ENCODE assay signal across 10 mouse cellular contexts in the genomic region with DNA sequence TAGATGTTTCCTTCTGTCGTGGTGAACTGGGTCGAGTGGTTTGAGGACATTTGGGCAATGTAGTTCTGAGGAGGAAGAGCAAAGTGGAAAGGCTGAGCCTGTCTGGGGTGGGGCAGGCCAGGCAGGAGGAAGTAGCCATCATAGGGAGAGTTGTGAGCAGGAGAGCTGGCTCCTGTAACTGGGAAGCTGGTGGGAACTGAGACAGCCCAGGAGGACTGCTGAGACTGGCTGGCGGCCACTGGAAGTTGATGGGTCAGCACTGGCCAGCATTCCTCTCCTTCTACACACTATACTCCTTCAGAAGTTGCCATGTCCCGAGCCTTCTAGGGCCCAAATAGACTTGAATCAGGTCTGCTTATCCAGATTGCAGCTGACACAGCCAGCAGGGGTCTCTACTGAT. TPM values are rescaled to one million over a fixed set of nuclear protein-coding genes. Genes with fewer than 3 reads are reported as not detected.
DNase-seq lines count a peak whose midpoint lies in the region; ATAC-seq lines count a peak whose summit lies in the region.
"Had no signal": no experiment of that assay in that cellular context is flagged by ENCODE, and none has a peak within 500 bp of the region (broad histone marks: within the 10 kb centered on the region; RNA-seq: fewer than 3 reads in every experiment).

No protein-coding gene starts in this region.

- H3K9me3 ChIP-seq in kidney, embryonic 15.5 days (replicated peaks) = no peaks in the 10 kb centered on the region
- H3K9me3 ChIP-seq in intestine, embryonic 15.5 days = no peaks in the 10 kb centered on the region

- peak overlapping the region; percentile 3; the same call in 1 of the 2 replicates for H3K4me2 ChIP-seq in kidney, embryonic 15.5 days
- H3K4me2 ChIP-seq in intestine, embryonic 15.5 days (replicated peaks) = peak overlapping the region; percentile 22; the same call in 1 of the 2 replicates

- no peak for ATAC-seq in kidney, embryonic 15.5 days (replicated peaks; ENCODE audit: low FRiP score)
- ATAC-seq in intestine, embryonic 15.5 days = no peak
- ATAC-seq in megakaryocyte-erythroid progenitor cell, adult 5-6 weeks (replicated peaks; ENCODE audit: low FRiP score, low TSS enrichment, poor library complexity, severe bottlenecking) = no peak

- no peak for DNase-seq in kidney, adult 9 months
- peak; percentile 34 for DNase-seq in lung, postnatal 25 days (ENCODE audit: low spot score)
- no peak for DNase-seq in left cerebral cortex, postnatal 36 days (ENCODE audit: low spot score in 2 of 2)
- no peak for DNase-seq in thymus, postnatal 10 days (ENCODE audit: low spot score in 2 of 2)
- DNase-seq: cerebellum, postnatal 36 days had no signal

- no peak overlapping the region for H3K4me3 ChIP-seq in kidney, embryonic 15.5 days (replicated peaks)
- peak overlapping the region; percentile 12; the same call in 1 of the 2 replicates for H3K4me3 ChIP-seq in brown adipose tissue, adult 24 weeks (ENCODE audit: insufficient read depth, low read depth, low read length)
- no peak overlapping the region for H3K4me3 ChIP-seq in intestine, embryonic 15.5 days (replicated peaks)

- peaks cover 24% of the 10 kb centered on the region for H3K4me1 ChIP-seq in kidney, embryonic 15.5 days
- peaks cover 20% of the 10 kb centered on the region for H3K4me1 ChIP-seq in brown adipose tissue, adult 24 weeks (ENCODE audit: control insufficient read depth, insufficient read depth, insufficient read length, low read length)
- H3K4me1 ChIP-seq in intestine, embryonic 15.5 days (replicated peaks) = peaks cover 10% of the 10 kb centered on the region

- H3K9ac ChIP-seq in kidney, embryonic 15.5 days = 0 out of 2 replicates have a peak overlapping the region, but pooled peaks have one; percentile 18
- no peak overlapping the region for H3K9ac ChIP-seq in intestine, embryonic 15.5 days

- H3K27ac ChIP-seq in kidney, embryonic 15.5 days = no peak overlapping the region
- peak overlapping the region; percentile 78 for H3K27ac ChIP-seq in brown adipose tissue, adult 24 weeks (replicated peaks; ENCODE audit: low read depth, low read length)
- H3K27ac ChIP-seq in intestine, embryonic 15.5 days = peak overlapping the region; percentile 40; the same call in 1 of the 2 replicates

- H3K27me3 ChIP-seq in kidney, embryonic 15.5 days = no peaks in the 10 kb centered on the region
- H3K27me3 ChIP-seq in intestine, embryonic 15.5 days (replicated peaks) = no peaks in the 10 kb centered on the region

- 86% methylated on average over 4 of the region's 4 CpGs for WGBS in kidney, embryonic 15.5 days
- 64% methylated on average over 4 of the region's 4 CpGs for WGBS in intestine, embryonic 15.5 days

- intact Hi-C loops in left cerebral cortex, postnatal 36 days (cut with DNase I) = no loop called here

- H3K36me3 ChIP-seq in kidney, embryonic 15.5 days = peaks cover 39% of the 10 kb centered on the region
- H3K36me3 ChIP-seq in intestine, embryonic 15.5 days = peaks cover 25% of the 10 kb centered on the region

RNA-seq across cellular contexts. Expression of gene Tomt, which starts 2.2 kb away (rescaled TPM):
- polyA plus RNA-seq in kidney, embryonic 15.5 days (2015; fragmentation: Nextera tagmentation; extraction: Ambion mirVana) = 0.24 and 0.53 TPM in 2 replicates
- polyA plus RNA-seq in brown adipose tissue, adult 24 weeks (2012; ENCODE audit: insufficient read depth, insufficient read length, missing spikeins) = not detected in 2 replicates
- 0.29 and 0.38 TPM in 2 replicates for polyA plus RNA-seq in intestine, embryonic 15.5 days (2015; fragmentation: Nextera tagmentation; extraction: Ambion mirVana)
- total RNA-seq in left cerebral cortex, postnatal 36 days (2021) = under 1 TPM in 1 of 2 experiments, not detected in 1; 0.18 TPM
- total RNA-seq in megakaryocyte-erythroid progenitor cell, adult 5-6 weeks (2014; fragmentation: Nextera tagmentation) = 0.12 TPM in 1 of 2 replicates, not detected in the other
- total RNA-seq in megakaryocyte-erythroid progenitor cell, adult 5-6 weeks (2017) = 0.23 TPM in 1 of 2 replicates, not detected in the other
- total RNA-seq: heart, postnatal 14 days had no signal

RNA-seq across cellular contexts. Expression of gene Lamtor1, which starts 2.7 kb away (rescaled TPM):
- 151 and 158 TPM in 2 replicates for polyA plus RNA-seq in kidney, embryonic 15.5 days (2015; fragmentation: Nextera tagmentation; extraction: Ambion mirVana)
- 169 and 170 TPM in 2 replicates for polyA plus RNA-seq in brown adipose tissue, adult 24 weeks (2012; ENCODE audit: insufficient read depth, insufficient read length, missing spikeins)
- polyA plus RNA-seq in intestine, embryonic 15.5 days (2015; fragmentation: Nextera tagmentation; extraction: Ambion mirVana) = 184 and 199 TPM in 2 replicates
- total RNA-seq in left cerebral cortex, postnatal 36 days (2021) = 100 to 1,000 TPM in 1 of 2 experiments, 10 to 100 TPM in 1; 98.0 to 105 TPM
- 47.6 and 53.1 TPM in 2 replicates for total RNA-seq in megakaryocyte-erythroid progenitor cell, adult 5-6 weeks (2014; fragmentation: Nextera tagmentation)
- 48.8 and 57.6 TPM in 2 replicates for total RNA-seq in megakaryocyte-erythroid progenitor cell, adult 5-6 weeks (2017)

RNA-seq across cellular contexts. Expression of gene Lrrc51, which starts 25.3 kb away (rescaled TPM):
- 9.2 and 9.9 TPM in 2 replicates for polyA plus RNA-seq in kidney, embryonic 15.5 days (2015; fragmentation: Nextera tagmentation; extraction: Ambion mirVana)
- polyA plus RNA-seq in brown adipose tissue, adult 24 weeks (2012; ENCODE audit: insufficient read depth, insufficient read length, missing spikeins) = 9.6 and 25.0 TPM in 2 replicates
- polyA plus RNA-seq in intestine, embryonic 15.5 days (2015; fragmentation: Nextera tagmentation; extraction: Ambion mirVana) = 6.7 and 9.2 TPM in 2 replicates
- 1 to 10 TPM; 5.2 to 5.3 TPM for total RNA-seq in left cerebral cortex, postnatal 36 days (2021)
- 2.3 and 4.4 TPM in 2 replicates for total RNA-seq in megakaryocyte-erythroid progenitor cell, adult 5-6 weeks (2014; fragmentation: Nextera tagmentation)
- 0.75 TPM in 1 of 2 replicates, not detected in the other for total RNA-seq in megakaryocyte-erythroid progenitor cell, adult 5-6 weeks (2017)

RNA-seq across cellular contexts. Expression of gene Numa1, which starts 25.5 kb away (rescaled TPM):
- 70.1 and 73.5 TPM in 2 replicates for polyA plus RNA-seq in kidney, embryonic 15.5 days (2015; fragmentation: Nextera tagmentation; extraction: Ambion mirVana)
- polyA plus RNA-seq in brown adipose tissue, adult 24 weeks (2012; ENCODE audit: insufficient read depth, insufficient read length, missing spikeins) = 55.8 and 74.0 TPM in 2 replicates
- polyA plus RNA-seq in intestine, embryonic 15.5 days (2015; fragmentation: Nextera tagmentation; extraction: Ambion mirVana) = 54.6 and 55.5 TPM in 2 replicates
- 100 to 1,000 TPM in 1 of 2 experiments, 10 to 100 TPM in 1; 79.2 to 102 TPM for total RNA-seq in left cerebral cortex, postnatal 36 days (2021)
- 106 and 112 TPM in 2 replicates for total RNA-seq in megakaryocyte-erythroid progenitor cell, adult 5-6 weeks (2014; fragmentation: Nextera tagmentation)
- 207 and 289 TPM in 2 replicates for total RNA-seq in megakaryocyte-erythroid progenitor cell, adult 5-6 weeks (2017)

RNA-seq across cellular contexts. Expression of gene Folr1, which starts 37.8 kb away (rescaled TPM):
- 51.0 and 63.0 TPM in 2 replicates for polyA plus RNA-seq in kidney, embryonic 15.5 days (2015; fragmentation: Nextera tagmentation; extraction: Ambion mirVana)
- not detected in 2 replicates for polyA plus RNA-seq in brown adipose tissue, adult 24 weeks (2012; ENCODE audit: insufficient read depth, insufficient read length, missing spikeins)
- polyA plus RNA-seq in intestine, embryonic 15.5 days (2015; fragmentation: Nextera tagmentation; extraction: Ambion mirVana) = 121 and 149 TPM in 2 replicates
- 1 to 10 TPM; 1.0 to 1.2 TPM for total RNA-seq in left cerebral cortex, postnatal 36 days (2021)
- total RNA-seq in megakaryocyte-erythroid progenitor cell, adult 5-6 weeks (2014; fragmentation: Nextera tagmentation) = 1.3 TPM in 1 of 2 replicates, not detected in the other
- not detected in 2 replicates for total RNA-seq in megakaryocyte-erythroid progenitor cell, adult 5-6 weeks (2017)
